Mouse (Mus musculus) ZHBTc4 (cell line): ENCODE measurements around the gene Zfp366.

Source experiments
- DNase-seq: peaks from one replicate; pipeline ENCODE4 v3.0.0-alpha.2; 2011; ENCODE audit warnings: low read depth, low spot score

Gene Zfp366

GRCm38 (mm10) chr13:99250806-99251205 is 66.2 kb downstream of the Zfp366 start:
- no peak for DNase-seq

- DNase-seq, result no peak
Observed at GRCm38 (mm10) chr13:99254215-99254614, 69.6 kb downstream of the Zfp366 start.

DNA sequence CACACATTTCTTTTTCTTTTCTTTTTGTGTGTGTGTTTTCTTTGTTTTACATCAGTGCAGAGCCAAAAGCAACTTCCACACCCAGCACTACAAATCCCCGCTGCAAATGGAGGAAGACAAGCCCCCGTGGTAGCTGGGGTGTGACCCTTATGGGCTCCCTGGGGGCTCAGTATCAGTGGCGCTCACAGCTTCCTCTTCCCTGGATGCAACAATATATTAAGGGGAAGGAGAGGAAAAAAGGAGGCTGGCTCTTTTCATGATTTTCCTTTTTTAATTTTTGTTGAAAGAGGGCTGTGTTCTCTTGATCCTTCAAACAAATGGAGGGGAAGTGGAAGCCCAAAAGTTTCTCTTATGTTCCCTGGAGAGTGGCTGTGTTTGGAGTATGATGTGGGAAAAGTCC is 70.2 kb downstream of the Zfp366 start:
- DNase-seq, result no peak

DNA sequence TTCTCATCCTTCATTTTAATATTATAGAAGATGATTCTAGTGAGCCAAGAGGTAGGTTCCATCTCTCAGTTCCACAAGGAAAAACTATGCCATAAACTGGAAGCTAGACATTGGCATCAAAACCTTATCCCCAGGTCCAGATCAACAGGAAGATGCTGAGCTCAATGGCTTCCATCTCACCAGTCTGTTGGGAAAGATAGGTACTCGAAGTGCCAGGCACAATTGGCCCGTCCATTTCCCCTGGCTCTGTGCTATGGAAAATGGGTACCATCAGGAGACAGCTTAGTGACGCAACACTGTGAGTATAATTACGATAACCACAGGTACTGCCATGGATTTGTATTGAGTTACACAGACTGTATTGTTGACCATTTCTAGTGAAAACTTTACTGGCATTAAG is 72.3 kb downstream of the Zfp366 start:
- no peak for DNase-seq

- no peak for DNase-seq
Observed at GRCm38 (mm10) chr13:99258677-99259076, 74.1 kb downstream of the Zfp366 start.

- no peak for DNase-seq
Observed at GRCm38 (mm10) chr13:99259502-99260174, 75.0 kb downstream of the Zfp366 start.

- DNase-seq, result no peak
Observed at GRCm38 (mm10) chr13:99262406-99262805, 77.8 kb downstream of the Zfp366 start.

DNA sequence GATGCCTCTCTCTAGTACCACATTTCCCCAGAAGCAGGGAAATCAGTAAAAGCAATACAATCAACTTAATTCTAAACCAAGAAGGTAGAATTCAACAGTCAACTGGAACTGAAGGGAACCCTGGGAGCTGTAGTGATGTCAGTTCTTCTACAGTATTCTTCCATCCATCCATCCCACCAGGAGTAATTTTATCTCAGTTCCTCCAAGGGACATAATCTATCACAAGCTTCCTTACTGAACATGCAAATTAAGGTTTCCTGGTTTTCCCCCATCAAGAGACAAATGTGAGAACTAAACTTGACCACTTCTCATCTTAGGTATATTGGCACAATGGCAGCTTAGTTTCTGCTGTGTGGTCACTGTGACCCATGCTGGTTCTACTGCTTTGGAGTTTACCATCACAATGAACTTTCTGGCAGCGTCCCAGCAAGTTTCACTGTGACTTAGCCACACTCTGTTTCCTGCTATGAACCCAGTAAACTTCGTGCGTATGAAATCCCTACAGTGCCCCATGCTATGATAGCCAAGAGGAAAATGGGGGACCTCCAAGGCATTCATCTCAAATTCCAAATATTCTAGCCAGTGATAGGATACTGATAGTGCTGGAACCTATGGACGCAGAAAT is 78.6 kb downstream of the Zfp366 start:
- no peak for DNase-seq

GRCm38 (mm10) chr13:99264483-99264882 is 79.9 kb downstream of the Zfp366 start:
- no peak for DNase-seq

DNA sequence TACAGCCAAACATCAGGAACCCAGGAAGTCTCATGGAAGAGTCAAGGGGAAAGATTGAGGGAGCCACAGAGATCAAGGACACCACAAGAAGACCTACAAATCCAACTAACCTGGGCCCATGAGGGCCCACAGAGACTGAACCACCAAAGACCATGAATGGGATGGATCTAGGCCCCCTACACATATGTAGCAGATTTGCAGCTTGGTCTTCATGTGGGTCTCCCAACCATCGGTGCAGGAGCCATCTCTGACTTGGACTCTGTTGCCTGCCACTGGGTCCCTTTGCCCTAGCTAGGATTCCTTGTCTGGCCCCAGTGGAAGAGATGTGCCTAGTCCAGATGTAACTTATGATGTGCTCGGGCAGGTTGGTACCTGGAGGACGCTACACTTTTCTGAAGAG is 87.4 kb downstream of the Zfp366 start:
- DNase-seq, result no peak

- DNase-seq, result no peak
Observed at GRCm38 (mm10) chr13:99277521-99277920, 92.9 kb downstream of the Zfp366 start.

DNA sequence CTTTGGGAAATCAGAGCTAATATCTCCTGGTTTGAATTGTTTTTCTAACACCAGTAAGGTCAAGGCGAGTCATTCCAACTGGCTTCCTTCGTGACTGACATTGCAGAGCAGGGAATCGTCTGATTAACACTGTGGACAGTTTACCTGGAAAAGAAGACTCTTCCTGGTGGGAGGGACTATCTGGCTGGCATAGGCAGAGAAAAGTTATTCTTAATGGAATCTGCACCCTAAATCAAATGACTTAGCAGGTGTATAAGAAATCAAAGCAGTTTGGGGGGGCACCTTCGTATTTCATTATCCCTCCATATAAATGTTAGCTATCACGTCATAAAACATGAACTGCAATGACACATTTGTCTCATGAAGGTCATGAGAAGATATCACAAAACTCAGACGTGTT is 93.9 kb downstream of the Zfp366 start:
- no peak for DNase-seq

GRCm38 (mm10) chr13:99279351-99279750 is 94.7 kb downstream of the Zfp366 start:
- peak; percentile 38 for DNase-seq

DNA sequence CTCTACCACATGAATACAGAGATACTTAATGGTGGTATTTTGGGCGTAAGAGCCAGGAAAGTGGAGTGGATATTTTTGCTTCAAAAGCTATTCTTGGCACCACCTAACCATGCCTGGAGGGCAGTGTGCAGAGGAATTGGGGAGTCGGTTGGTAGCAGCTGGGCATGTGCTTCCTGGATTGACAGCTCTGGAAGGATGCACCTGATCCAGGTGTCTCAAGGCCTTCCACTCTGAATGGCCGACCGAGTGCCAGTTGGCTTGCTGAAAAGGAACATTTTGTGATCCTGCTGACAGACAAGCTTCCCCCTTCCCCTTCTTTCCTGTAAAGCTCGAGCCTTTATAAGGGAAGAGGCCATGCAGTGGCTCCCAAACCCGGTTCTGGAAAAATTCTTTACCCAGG is 98.3 kb downstream of the Zfp366 start:
- DNase-seq, result no peak

DNA sequence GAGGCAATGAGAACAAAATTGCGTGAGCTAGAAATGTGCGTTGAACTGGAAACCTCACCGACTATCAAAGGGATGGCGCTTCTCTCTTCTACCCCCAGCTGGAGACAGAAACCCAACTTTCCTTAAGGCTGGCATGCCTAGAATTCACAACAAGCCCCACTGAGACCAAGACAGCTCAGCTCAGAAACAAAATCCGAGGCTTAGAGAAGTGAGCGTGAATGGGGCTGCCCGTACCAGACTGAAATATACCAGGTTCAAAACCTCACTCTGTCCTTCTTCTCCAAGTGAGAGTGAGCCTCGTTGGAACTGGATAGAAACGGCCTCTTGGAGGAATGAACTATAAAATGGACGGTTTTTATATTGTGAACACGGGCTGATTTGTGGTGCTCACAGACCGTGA is 99.3 kb downstream of the Zfp366 start:
- no peak for DNase-seq

- DNase-seq, result no peak
Observed at GRCm38 (mm10) chr13:99284400-99285160, 100.0 kb downstream of the Zfp366 start.

DNA sequence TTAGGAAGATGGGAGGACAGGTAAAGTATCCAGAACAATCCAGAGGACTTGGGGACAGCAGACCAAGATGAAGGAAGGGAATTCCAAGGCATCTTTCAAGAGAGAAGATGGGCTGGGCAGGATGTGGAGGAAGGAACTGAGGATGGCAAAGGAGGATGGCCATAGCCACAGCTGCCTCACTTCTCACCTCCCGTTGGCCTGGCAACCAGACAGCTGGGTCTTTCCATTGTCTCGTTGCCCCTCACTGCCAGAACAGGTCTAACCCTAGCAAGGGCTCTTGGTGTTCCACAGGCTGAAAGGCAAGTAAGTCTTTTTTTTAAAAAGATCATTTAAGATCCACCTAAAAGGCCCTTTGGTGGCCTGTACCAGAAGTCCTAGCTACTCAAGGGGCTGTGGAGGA is 100.6 kb downstream of the Zfp366 start:
- no peak for DNase-seq

DNA sequence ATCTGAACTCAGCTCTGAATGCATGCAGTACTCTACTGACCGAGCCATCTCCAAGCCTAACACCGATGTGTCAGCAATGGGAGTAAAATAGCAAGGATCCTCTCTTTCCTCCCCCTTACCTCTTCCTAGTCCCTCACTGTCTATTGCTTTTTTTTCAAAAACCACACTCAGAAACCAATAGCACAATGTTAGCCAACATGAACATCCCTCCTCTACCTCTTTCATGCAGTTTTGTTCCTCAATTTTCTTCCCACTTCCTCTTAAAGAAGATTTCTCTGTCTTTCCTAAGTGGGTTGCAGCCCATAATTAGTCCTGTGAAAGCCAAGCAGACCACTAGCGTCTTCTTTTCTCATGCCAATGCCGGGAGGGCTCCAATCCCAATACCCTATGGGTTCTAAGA is 102.6 kb downstream of the Zfp366 start:
- DNase-seq, result no peak

DNA sequence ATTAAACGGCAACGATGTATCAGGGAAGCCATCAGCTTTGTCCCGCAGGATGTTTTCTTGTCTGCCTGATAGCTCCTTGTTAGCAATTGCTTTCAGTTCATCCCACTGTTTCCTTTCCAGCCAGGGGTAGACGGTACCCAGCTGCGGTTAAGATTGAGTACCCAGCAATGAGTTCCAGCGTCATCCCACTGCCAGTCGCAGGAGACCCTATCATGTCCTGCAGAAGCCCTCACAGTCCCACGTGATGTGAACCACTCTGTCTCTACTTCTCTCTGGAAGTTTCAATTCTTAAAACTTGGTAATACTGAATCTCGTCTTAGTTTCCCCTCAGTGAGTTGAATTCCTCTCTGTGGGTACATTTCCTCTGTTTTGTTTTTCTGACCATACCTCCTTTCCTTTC is 103.2 kb downstream of the Zfp366 start:
- DNase-seq, result no peak

GRCm38 (mm10) chr13:99290766-99291165 is 106.1 kb downstream of the Zfp366 start:
- no peak for DNase-seq

DNA sequence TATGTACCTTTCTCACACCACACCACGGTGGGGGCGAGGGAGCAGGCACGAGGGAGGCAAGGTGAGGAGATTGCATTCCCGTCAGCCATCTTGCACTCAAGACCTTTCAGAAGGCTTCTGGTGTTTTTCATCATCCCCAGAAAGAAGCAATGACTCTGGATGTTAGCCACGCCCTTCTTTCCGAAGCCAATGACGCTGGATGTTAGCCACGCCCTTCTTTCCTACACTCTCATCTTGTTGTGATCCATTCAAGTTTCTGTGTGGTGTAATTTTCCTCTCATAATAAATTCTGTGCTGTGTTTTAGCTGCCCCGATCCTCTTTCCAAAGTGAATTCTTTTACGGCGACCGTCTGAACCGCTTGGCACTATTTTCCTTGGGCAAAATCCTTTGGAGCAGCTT is 109.6 kb downstream of the Zfp366 start:
- DNase-seq, result peak; percentile 61

GRCm38 (mm10) chr13:99299921-99300320 is 115.3 kb downstream of the Zfp366 start:
- DNase-seq, result no peak
